Mouse (Mus musculus): Measurements from ENCODE around the gene Ehd4. TPM values are rescaled to one million over a fixed set of nuclear protein-coding genes. Genes with fewer than 3 reads are reported as not detected.

Ehd4 gene
- total RNA-seq, 1 experiment: 19.4 TPM

DNA sequence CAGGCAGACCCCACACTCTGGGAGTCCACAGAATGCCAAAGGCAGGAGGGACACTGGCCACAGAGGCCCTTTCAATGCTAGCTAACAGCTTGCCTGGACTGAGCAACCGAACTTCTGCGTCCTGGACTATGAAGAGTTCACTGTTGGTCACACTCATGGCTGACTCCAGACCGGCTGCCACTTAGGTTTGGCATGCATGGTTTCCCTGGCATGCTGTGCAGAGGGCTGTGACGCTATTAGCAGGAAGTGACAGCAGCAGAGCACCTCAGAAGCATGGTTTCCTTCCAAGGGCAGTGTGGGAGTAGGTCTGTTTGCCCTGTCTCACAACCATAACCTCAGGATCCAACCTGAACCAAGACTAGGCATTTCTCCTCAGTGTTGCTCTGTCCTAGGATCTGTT lies 28.0 kb downstream of the Ehd4 start:
- no peaks in the 10 kb centered on the region for H3K9me3 ChIP-seq (ENCODE audit: control insufficient read depth, insufficient read depth, low read depth, low read length)
- in situ Hi-C loops (cut with MboI; ENCODE audit: low sequenced_read_pairs in 2 of 2, unreplicated experiment in 2 of 2): no loop called here
- no peak for DNase-seq (ENCODE audit: low read depth, low spot score)
- TF ChIP-seq ZC3H11A (IDR thresholded peaks at IDR 0.05; ENCODE audit: borderline replicate concordance, low read depth, low read length) (no peak), MAFK (IDR thresholded peaks at IDR 0.05; ENCODE audit: insufficient read depth, low read depth, low read length) (no peak), ZNF384 (IDR thresholded peaks at IDR 0.05; ENCODE audit: low read depth, low read length) (no peak), CHD2 (IDR thresholded peaks at IDR 0.05; ENCODE audit: low read depth, low read length) (no peak), HCFC1 (IDR thresholded peaks at IDR 0.05; ENCODE audit: borderline replicate concordance, insufficient read depth, low read length) (no peak)
- H3K9ac ChIP-seq (ENCODE audit: insufficient read depth, low read depth, low read length, poor library complexity, severe bottlenecking): no peak overlapping the region
- peaks cover 2% of the 10 kb centered on the region; the same call in 1 of the 2 replicates for H3K36me3 ChIP-seq (ENCODE audit: control insufficient read depth, insufficient read depth, low read length, poor library complexity, severe bottlenecking)
- no peak overlapping the region for H3K4me3 ChIP-seq (ENCODE audit: insufficient read depth in 1 of 2, low read depth in 1 of 2, low read length in 2 of 2, poor library complexity in 1 of 2, severe bottlenecking in 1 of 2)
- H3K4me1 ChIP-seq (ENCODE audit: control insufficient read depth in 2 of 2, insufficient read depth in 2 of 2, low read length in 2 of 2, poor library complexity in 1 of 2): no peaks in the 10 kb centered on the region
- no peak overlapping the region for H3K27ac ChIP-seq (ENCODE audit: insufficient read depth, low read depth, low read length, poor library complexity, severe bottlenecking)

DNA sequence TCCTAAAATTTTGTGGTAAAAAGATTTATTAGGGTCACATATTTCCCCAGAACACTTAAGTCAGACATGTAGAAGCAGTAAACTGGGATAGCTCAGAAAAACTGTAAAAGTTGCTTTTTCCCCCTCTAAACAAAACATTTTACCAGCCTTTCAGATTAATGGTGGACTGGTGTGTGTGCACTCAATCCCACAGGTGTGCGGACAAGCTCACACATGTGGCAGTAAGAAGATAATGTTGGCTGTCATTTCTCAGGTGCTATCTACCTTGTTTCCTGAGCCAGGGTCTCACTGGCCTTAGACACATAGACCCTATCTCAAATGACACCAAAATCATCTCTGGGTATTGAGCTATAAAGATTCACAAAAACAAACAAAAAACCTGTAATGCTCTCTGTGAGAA lies 28.9 kb downstream of the Ehd4 start:
- Histone ChIP-seq H3K27ac (ENCODE audit: insufficient read depth, low read depth, low read length, poor library complexity, severe bottlenecking) (no peak overlapping the region), H3K4me3 (ENCODE audit: insufficient read depth in 1 of 2, low read depth in 1 of 2, low read length in 2 of 2, poor library complexity in 1 of 2, severe bottlenecking in 1 of 2) (no peak overlapping the region), H3K4me1 (ENCODE audit: control insufficient read depth in 2 of 2, insufficient read depth in 2 of 2, low read length in 2 of 2, poor library complexity in 1 of 2) (no peaks in the 10 kb centered on the region), H3K36me3 (ENCODE audit: control insufficient read depth, insufficient read depth, low read length, poor library complexity, severe bottlenecking) (peaks cover 2% of the 10 kb centered on the region), H3K9ac (ENCODE audit: insufficient read depth, low read depth, low read length, poor library complexity, severe bottlenecking) (no peak overlapping the region), H3K9me3 (ENCODE audit: control insufficient read depth, insufficient read depth, low read depth, low read length) (no peaks in the 10 kb centered on the region)
- no peak for DNase-seq (ENCODE audit: low read depth, low spot score)
- TF ChIP-seq CHD2 (IDR thresholded peaks at IDR 0.05; ENCODE audit: low read depth, low read length): no peak
- no peak for TF ChIP-seq MAFK (IDR thresholded peaks at IDR 0.05; ENCODE audit: insufficient read depth, low read depth, low read length)
- TF ChIP-seq ZC3H11A (IDR thresholded peaks at IDR 0.05; ENCODE audit: borderline replicate concordance, low read depth, low read length): no peak
- no peak for TF ChIP-seq HCFC1 (IDR thresholded peaks at IDR 0.05; ENCODE audit: borderline replicate concordance, insufficient read depth, low read length)
- no peak for TF ChIP-seq ZNF384 (IDR thresholded peaks at IDR 0.05; ENCODE audit: low read depth, low read length)
- in situ Hi-C loops (cut with MboI; ENCODE audit: low sequenced_read_pairs in 2 of 2, unreplicated experiment in 2 of 2): no loop called here

DNA sequence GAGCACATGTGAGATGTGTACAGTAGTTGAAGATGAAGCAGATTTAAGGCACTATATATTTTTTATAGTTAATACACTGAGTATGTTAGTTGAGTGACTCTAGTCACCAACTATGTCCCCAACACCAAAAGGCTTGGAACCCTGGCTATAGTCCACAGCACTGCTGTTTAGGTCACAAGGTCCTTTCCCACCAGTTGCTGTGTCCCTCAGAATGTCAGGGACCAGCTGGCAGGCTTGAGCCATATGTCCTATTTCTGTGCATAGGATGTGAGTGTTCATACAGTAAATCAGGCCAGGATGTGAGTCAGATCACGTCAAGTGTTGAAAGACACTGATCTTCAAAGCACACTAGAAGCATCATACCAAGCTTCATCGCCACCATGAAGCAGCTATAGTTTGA lies 29.5 kb downstream of the Ehd4 start:
- Histone ChIP-seq H3K4me1 (ENCODE audit: control insufficient read depth in 2 of 2, insufficient read depth in 2 of 2, low read length in 2 of 2, poor library complexity in 1 of 2) (no peaks in the 10 kb centered on the region), H3K4me3 (ENCODE audit: insufficient read depth in 1 of 2, low read depth in 1 of 2, low read length in 2 of 2, poor library complexity in 1 of 2, severe bottlenecking in 1 of 2) (no peak overlapping the region), H3K9ac (ENCODE audit: insufficient read depth, low read depth, low read length, poor library complexity, severe bottlenecking) (no peak overlapping the region), H3K9me3 (ENCODE audit: control insufficient read depth, insufficient read depth, low read depth, low read length) (no peaks in the 10 kb centered on the region), H3K36me3 (ENCODE audit: control insufficient read depth, insufficient read depth, low read length, poor library complexity, severe bottlenecking) (peaks cover 2% of the 10 kb centered on the region), H3K27ac (ENCODE audit: insufficient read depth, low read depth, low read length, poor library complexity, severe bottlenecking) (no peak overlapping the region)
- in situ Hi-C loops (cut with MboI; ENCODE audit: low sequenced_read_pairs in 2 of 2, unreplicated experiment in 2 of 2): no loop called here
- TF ChIP-seq MAFK (IDR thresholded peaks at IDR 0.05; ENCODE audit: insufficient read depth, low read depth, low read length) (no peak), HCFC1 (IDR thresholded peaks at IDR 0.05; ENCODE audit: borderline replicate concordance, insufficient read depth, low read length) (no peak), ZC3H11A (IDR thresholded peaks at IDR 0.05; ENCODE audit: borderline replicate concordance, low read depth, low read length) (no peak), CHD2 (IDR thresholded peaks at IDR 0.05; ENCODE audit: low read depth, low read length) (no peak), ZNF384 (IDR thresholded peaks at IDR 0.05; ENCODE audit: low read depth, low read length) (no peak)
- DNase-seq (ENCODE audit: low read depth, low spot score): no peak

DNA sequence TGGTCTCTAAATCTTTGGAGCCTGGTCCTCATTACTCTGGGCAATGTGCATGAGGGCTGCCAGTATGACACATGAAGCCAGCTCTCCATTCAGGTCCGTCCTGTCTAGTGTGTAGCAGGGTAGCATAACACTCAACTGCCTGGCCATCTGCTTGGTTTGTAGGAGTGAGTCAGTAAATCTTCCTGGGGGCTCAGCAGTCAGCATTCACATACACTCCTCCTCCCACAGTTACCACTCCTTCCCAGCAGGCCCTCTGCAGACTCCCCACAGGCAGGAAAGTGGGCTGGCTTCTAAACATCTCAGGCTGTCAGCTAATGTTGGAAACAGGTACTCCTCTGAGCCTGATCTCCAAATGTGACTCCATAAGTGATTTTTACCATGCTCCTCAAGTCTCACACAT lies 30.3 kb downstream of the Ehd4 start:
- DNase-seq (ENCODE audit: low read depth, low spot score): no peak
- in situ Hi-C loops (cut with MboI; ENCODE audit: low sequenced_read_pairs in 2 of 2, unreplicated experiment in 2 of 2): no loop called here
- Histone ChIP-seq H3K27ac (ENCODE audit: insufficient read depth, low read depth, low read length, poor library complexity, severe bottlenecking) (no peak overlapping the region), H3K4me3 (ENCODE audit: insufficient read depth in 1 of 2, low read depth in 1 of 2, low read length in 2 of 2, poor library complexity in 1 of 2, severe bottlenecking in 1 of 2) (no peak overlapping the region), H3K4me1 (ENCODE audit: control insufficient read depth in 2 of 2, insufficient read depth in 2 of 2, low read length in 2 of 2, poor library complexity in 1 of 2) (no peaks in the 10 kb centered on the region), H3K36me3 (ENCODE audit: control insufficient read depth, insufficient read depth, low read length, poor library complexity, severe bottlenecking) (peaks cover 2% of the 10 kb centered on the region), H3K9me3 (ENCODE audit: control insufficient read depth, insufficient read depth, low read depth, low read length) (no peaks in the 10 kb centered on the region), H3K9ac (ENCODE audit: insufficient read depth, low read depth, low read length, poor library complexity, severe bottlenecking) (no peak overlapping the region)
- TF ChIP-seq ZNF384 (IDR thresholded peaks at IDR 0.05; ENCODE audit: low read depth, low read length): no peak
- TF ChIP-seq ZC3H11A (IDR thresholded peaks at IDR 0.05; ENCODE audit: borderline replicate concordance, low read depth, low read length): no peak
- TF ChIP-seq HCFC1 (IDR thresholded peaks at IDR 0.05; ENCODE audit: borderline replicate concordance, insufficient read depth, low read length): no peak
- TF ChIP-seq MAFK (IDR thresholded peaks at IDR 0.05; ENCODE audit: insufficient read depth, low read depth, low read length): no peak
- TF ChIP-seq CHD2 (IDR thresholded peaks at IDR 0.05; ENCODE audit: low read depth, low read length): no peak

DNA sequence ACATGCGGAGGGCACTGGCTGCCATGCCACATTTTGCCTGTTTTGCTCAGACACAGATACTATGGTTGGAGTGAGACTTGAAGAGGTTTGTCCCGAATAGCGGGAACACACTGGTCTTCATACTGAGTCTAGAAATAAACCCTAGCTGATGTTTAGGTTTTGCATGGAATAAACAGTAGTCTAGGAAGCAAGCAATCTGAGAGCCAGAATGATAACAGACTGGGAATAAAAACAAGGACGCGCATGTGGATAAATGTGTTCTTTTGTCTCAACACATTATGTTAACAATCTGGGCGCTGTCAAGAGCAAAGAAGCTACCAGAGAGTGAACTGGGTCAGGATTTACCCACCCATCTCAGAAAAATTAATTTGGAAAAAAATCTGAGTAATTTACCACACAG lies 31.4 kb downstream of the Ehd4 start:
- H3K4me1 ChIP-seq (ENCODE audit: control insufficient read depth in 2 of 2, insufficient read depth in 2 of 2, low read length in 2 of 2, poor library complexity in 1 of 2): no peaks in the 10 kb centered on the region
- TF ChIP-seq CHD2 (IDR thresholded peaks at IDR 0.05; ENCODE audit: low read depth, low read length) (no peak), ZNF384 (IDR thresholded peaks at IDR 0.05; ENCODE audit: low read depth, low read length) (no peak), ZC3H11A (IDR thresholded peaks at IDR 0.05; ENCODE audit: borderline replicate concordance, low read depth, low read length) (no peak)
- in situ Hi-C loops (cut with MboI; ENCODE audit: low sequenced_read_pairs in 2 of 2, unreplicated experiment in 2 of 2): no loop called here

More for the DNA sequence above, 31.4 kb downstream of the Ehd4 start:
- H3K9ac ChIP-seq (ENCODE audit: insufficient read depth, low read depth, low read length, poor library complexity, severe bottlenecking): no peak overlapping the region
- H3K4me3 ChIP-seq (ENCODE audit: insufficient read depth in 1 of 2, low read depth in 1 of 2, low read length in 2 of 2, poor library complexity in 1 of 2, severe bottlenecking in 1 of 2): no peak overlapping the region
- H3K27ac ChIP-seq (ENCODE audit: insufficient read depth, low read depth, low read length, poor library complexity, severe bottlenecking): no peak overlapping the region
- no peak for DNase-seq (ENCODE audit: low read depth, low spot score)
- H3K36me3 ChIP-seq (ENCODE audit: control insufficient read depth, insufficient read depth, low read length, poor library complexity, severe bottlenecking): peaks cover 2% of the 10 kb centered on the region
- H3K9me3 ChIP-seq (ENCODE audit: control insufficient read depth, insufficient read depth, low read depth, low read length): no peaks in the 10 kb centered on the region

Measured in ES-E14 (cell line).